Mouse (Mus musculus) embryonic fibroblast, embryonic 13.5 days (primary cell): Measurements from ENCODE around the gene Tff1. TPM values are rescaled to one million over a fixed set of nuclear protein-coding genes. Genes with fewer than 3 reads are reported as not detected.

Experiments
- H3K27ac ChIP-seq: 2 replicates; pipeline ENCODE4 v1.5.1; 2012; ENCODE audit warnings: low read length, control low read depth, inconsistent platforms; ENCODE audit not compliant: insufficient read depth
- H3K4me1 ChIP-seq: 2 replicates; pipeline ENCODE4 v1.6.1; 2011; ENCODE audit warnings: low read length; ENCODE audit not compliant: control insufficient read depth, insufficient read depth
- H3K4me3 ChIP-seq: 2 replicates; pipeline ENCODE4 v1.5.1; 2011; ENCODE audit warnings: mild to moderate bottlenecking, control low read depth, low read length; ENCODE audit not compliant: insufficient read depth
- CTCF ChIP-seq: IDR thresholded peaks from 2 replicates; pipeline ENCODE4 v1.5.1; 2011; ENCODE audit warnings: mild to moderate bottlenecking, control low read depth, low read length, moderate library complexity, borderline replicate concordance; ENCODE audit not compliant: insufficient read depth
- POLR2A ChIP-seq: IDR thresholded peaks from 2 replicates; pipeline ENCODE4 v1.6.1; 2011; ENCODE audit warnings: low read depth, mild to moderate bottlenecking, control low read depth, low read length, moderate library complexity
- polyA plus RNA-seq: library from polyadenylated mRNA; stranded (reverse); fragments of >200 nt; gene quantifications from 2 replicates; pipeline ENCODE4 v1.2.4, GENCODE M21; 2011; ENCODE audit warnings: low read depth; ENCODE audit not compliant: missing spikeins, insufficient read length

The Tff1 gene
- polyA plus RNA-seq, 1 experiment = not detected

DNA sequence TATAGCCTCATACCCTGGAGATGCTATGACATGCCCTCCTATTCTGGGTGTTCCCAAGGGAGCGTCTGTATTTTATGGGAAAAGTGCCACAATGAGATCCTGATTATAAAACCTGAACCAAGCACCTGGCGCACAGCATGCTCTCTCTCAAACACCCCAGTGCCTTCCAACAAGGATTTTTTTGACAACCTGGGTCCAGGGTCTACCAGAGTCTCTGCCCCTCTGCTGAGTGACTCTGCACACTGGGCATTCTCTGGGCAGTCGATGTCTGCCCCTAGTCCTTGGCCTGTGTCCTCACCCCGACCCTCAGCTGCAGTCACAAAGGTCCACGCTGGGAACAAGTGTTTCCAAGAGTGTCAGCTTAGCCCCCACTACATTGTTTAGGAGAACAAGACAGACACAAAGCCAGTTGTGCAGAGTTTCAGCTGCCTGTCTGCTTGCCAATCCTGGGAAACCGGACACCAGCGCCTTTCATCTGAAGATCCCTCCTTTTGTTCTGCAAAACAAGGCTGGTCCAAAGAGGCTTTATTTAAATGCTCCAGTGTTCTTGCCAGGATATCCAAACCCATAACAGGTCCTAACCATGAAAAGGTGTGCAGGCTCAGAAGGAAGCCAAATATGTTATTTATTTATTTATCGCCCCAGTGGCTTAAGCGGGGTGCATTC is 51.8 kb downstream of the Tff1 start:
- H3K4me1 ChIP-seq = no peaks in the 10 kb centered on the region
- no peak overlapping the region for H3K4me3 ChIP-seq
- TF ChIP-seq POLR2A = no peak
- no peak for TF ChIP-seq CTCF
- H3K27ac ChIP-seq = no peak overlapping the region

Other genes starting within 250 kb of the Tff1 start
- gene Umodl1, start 210.6 kb downstream of the Tff1 start, polyA plus RNA-seq = not detected in 2 replicates
- gene Abcg1, start 107.6 kb downstream of the Tff1 start, polyA plus RNA-seq = 0.86 and 2.4 TPM in 2 replicates
- gene Tff3, start 35.6 kb downstream of the Tff1 start, polyA plus RNA-seq = not detected in 2 replicates
- not detected in 2 replicates for gene Tff2, start 21.0 kb downstream of the Tff1 start, polyA plus RNA-seq
- gene Tmprss3, start 33.7 kb upstream of the Tff1 start, polyA plus RNA-seq = not detected in 2 replicates
- not detected in 2 replicates for gene Ubash3a, start 42.6 kb upstream of the Tff1 start, polyA plus RNA-seq
- gene Rsph1, start 112.1 kb upstream of the Tff1 start, polyA plus RNA-seq = 1.3 and 1.6 TPM in 2 replicates
- not detected in 2 replicates for gene Slc37a1, start 121.5 kb upstream of the Tff1 start, polyA plus RNA-seq
- gene Pde9a, start 220.9 kb upstream of the Tff1 start, polyA plus RNA-seq = 0.97 and 3.4 TPM in 2 replicates